Mouse (Mus musculus): ENCODE data around the gene Gemin4.

DNA sequence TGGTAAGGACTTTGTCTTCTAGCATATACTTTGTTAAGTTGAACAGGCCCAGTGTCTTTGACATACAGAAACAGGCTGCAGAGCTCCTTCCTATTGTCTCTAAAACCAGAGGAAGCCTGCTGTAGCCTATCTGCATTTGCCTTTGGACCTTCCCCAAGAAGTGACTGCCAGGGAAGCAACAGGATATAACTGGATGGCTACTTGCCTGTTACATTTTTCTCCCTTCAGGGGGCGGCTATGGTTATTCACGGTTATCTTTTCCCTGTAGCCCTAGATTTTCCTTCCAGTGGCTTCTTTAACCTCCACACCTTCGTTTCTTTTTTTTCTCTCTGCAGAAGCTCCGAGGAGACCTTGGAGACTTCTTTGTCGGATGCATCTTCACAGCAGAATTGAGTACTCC lies 10.7 kb downstream of the Gemin4 start:
- TF ChIP-seq CTCF (IDR thresholded peaks at IDR 0.05; ENCODE audit: low read depth, low read length) (no peak), POLR2A (IDR thresholded peaks at IDR 0.05; ENCODE audit: extremely low read depth, insufficient read depth, low read length) (no peak)
